Mouse (Mus musculus) lung, postnatal 0 days (tissue): ENCODE results near the gene Gm5741. TPM values are rescaled to one million over a fixed set of nuclear protein-coding genes. Genes with fewer than 3 reads are reported as not detected.

ENCODE experiments used
- ATAC-seq: fragments of 200-750 bp; cut with Nextera tagmentation; 2 replicates; pipeline ENCODE4 v1.8.0; 2017; ENCODE audit warnings: moderate library complexity
- DNase-seq: peaks from one replicate; pipeline ENCODE4 v3.0.0-alpha.2; 2016; ENCODE audit warnings: low spot score
- H3K27ac ChIP-seq: fragments of 300-500 bp; sonication (generic); 2 replicates; pipeline ENCODE4 v1.5.1; 2014; ENCODE audit warnings: antibody characterized with exemption, mild to moderate bottlenecking, low read length, mixed read lengths
- H3K27me3 ChIP-seq: fragments of 300-500 bp; sonication (generic); replicated peaks from 2 replicates; pipeline ENCODE4 v1.6.1; 2014; ENCODE audit warnings: low read length, mixed read lengths; ENCODE audit not compliant: insufficient read depth
- H3K36me3 ChIP-seq: fragments of 300-500 bp; sonication (generic); 2 replicates; pipeline ENCODE4 v1.6.1; 2014; ENCODE audit warnings: low read length, mixed read lengths; ENCODE audit not compliant: insufficient read depth
- H3K4me1 ChIP-seq: fragments of 300-500 bp; sonication (generic); 2 replicates; pipeline ENCODE4 v1.6.1; 2014; ENCODE audit warnings: antibody characterized with exemption, low read depth, low read length, mixed read lengths; ENCODE audit not compliant: insufficient read depth
- H3K4me2 ChIP-seq: fragments of 300-500 bp; sonication (generic); replicated peaks from 2 replicates; pipeline ENCODE4 v1.6.1; 2014; ENCODE audit warnings: low read depth, mild to moderate bottlenecking, low read length, moderate library complexity, mixed read lengths
- H3K4me3 ChIP-seq: fragments of 300-500 bp; sonication (generic); 2 replicates; pipeline ENCODE4 v1.5.1; 2014; ENCODE audit warnings: low read depth, low read length
- H3K9ac ChIP-seq: fragments of 300-500 bp; sonication (generic); replicated peaks from 2 replicates; pipeline ENCODE4 v1.6.1; 2014; ENCODE audit warnings: low read depth, mild to moderate bottlenecking
- H3K9me3 ChIP-seq: fragments of 300-500 bp; sonication (generic); 2 replicates; pipeline ENCODE4 v1.6.1; 2016; ENCODE audit warnings: low read length, mixed read lengths
- CTCF ChIP-seq: IDR thresholded peaks from 2 replicates; pipeline ENCODE4 v1.5.1; 2016; ENCODE audit warnings: antibody characterized with exemption, mild to moderate bottlenecking
- EP300 ChIP-seq: IDR thresholded peaks from 2 replicates; pipeline ENCODE4 v1.6.1; 2016; ENCODE audit warnings: antibody characterized with exemption, mild to moderate bottlenecking, control low read depth
- WGBS: fragments of 180-500 bp; shearing (Covaris S2); extraction: QIAGEN DNeasy Blood & Tissue Kit; methylation state at CpG from one replicate; pipeline ENCODE4 v1.1.7; 2014; 5-methylcytosine and 5-hydroxymethylcytosine counted together
- polyA plus RNA-seq: library from polyadenylated mRNA; unstranded; fragments of >200 nt; fragmentation: Nextera tagmentation; extraction: Ambion mirVana; gene quantifications from 2 replicates; pipeline ENCODE4 v1.2.1, GENCODE M21; 2015

The Gm5741 gene
- polyA plus RNA-seq, result not detected in 2 replicates

DNA sequence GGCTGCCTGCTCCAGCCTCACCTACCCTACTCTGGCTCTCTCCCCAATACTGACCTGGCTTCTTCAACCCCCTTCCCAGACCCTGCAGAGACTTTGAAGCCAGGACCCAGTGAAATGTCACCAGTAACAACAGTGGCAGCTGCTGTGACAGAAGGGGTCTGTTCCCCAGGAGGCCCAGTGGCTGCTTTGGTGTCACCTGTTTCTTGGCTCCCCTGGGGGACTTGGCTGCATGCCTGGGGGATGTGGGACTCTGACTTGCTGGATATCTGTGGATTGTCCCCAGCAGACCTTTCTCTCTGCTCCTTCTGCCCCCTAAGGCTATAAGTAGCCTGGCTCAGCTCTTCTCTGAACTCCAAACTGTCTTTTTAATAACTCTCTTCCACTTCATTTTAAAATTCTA lies at the start of gene Gm5741:
Gm5741 (minus strand) TSS at position 1 of the 400 bp plus-strand sequence.
- no peaks in the 10 kb centered on the region for H3K27me3 ChIP-seq
- TF ChIP-seq EP300, result no peak
- TF ChIP-seq CTCF, result no peak
- no peaks in the 10 kb centered on the region for H3K36me3 ChIP-seq
- no peak within 1 kb of the TSS for H3K27ac ChIP-seq
- H3K4me3 ChIP-seq, result no peak within 1 kb of the TSS
- ATAC-seq (no peak), DNase-seq (no peak)
- H3K4me1 ChIP-seq, result no peaks in the 10 kb centered on the region; the same call in 1 of the 2 replicates
- no peak within 1 kb of the TSS for H3K9ac ChIP-seq
- no peak within 1 kb of the TSS for H3K4me2 ChIP-seq
- H3K9me3 ChIP-seq, result no peaks in the 10 kb centered on the region

DNA sequence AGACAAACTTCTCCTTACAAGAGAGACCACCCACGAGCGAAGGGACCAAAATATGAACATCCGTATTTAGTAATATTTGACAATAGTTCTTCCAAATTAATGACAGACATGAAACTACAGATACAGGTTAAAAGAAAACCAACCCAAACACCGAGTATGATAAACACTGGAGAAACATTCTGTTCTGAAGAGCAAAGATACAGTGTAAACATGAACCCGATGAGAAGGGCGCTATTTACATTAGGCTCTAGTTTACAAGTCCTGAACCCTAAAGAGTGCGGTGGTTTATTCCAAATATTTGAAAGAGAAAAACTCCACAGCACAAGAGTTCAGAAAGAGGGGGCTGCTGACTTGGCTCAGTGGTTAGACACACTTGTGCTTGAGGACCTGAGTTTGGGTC lies 49.2 kb upstream of the Gm5741 start:
- DNase-seq (no peak), ATAC-seq (no peak)
- Histone ChIP-seq H3K36me3 (0 out of 2 replicates have a peak, but pooled peaks cover 3% of the 10 kb centered on the region), H3K27ac (no peak overlapping the region), H3K4me1 (no peaks in the 10 kb centered on the region), H3K4me2 (no peak overlapping the region), H3K27me3 (no peaks in the 10 kb centered on the region), H3K4me3 (no peak overlapping the region), H3K9me3 (no peaks in the 10 kb centered on the region), H3K9ac (no peak overlapping the region)
- 59% methylated on average over 7 of the region's 7 CpGs for WGBS
- TF ChIP-seq CTCF (no peak), EP300 (no peak)

GRCm38 (mm10) chr8:85115501-85115900 lies 47.7 kb upstream of the Gm5741 start:
- Histone ChIP-seq H3K4me1 (no peaks in the 10 kb centered on the region), H3K36me3 (peaks cover 16% of the 10 kb centered on the region), H3K27ac (no peak overlapping the region), H3K4me2 (no peak overlapping the region), H3K9ac (no peak overlapping the region), H3K9me3 (no peaks in the 10 kb centered on the region), H3K4me3 (no peak overlapping the region), H3K27me3 (no peaks in the 10 kb centered on the region)
- DNase-seq (no peak), ATAC-seq (no peak)
- TF ChIP-seq EP300 (no peak), CTCF (no peak)
- 77% methylated on average over 4 of the region's 4 CpGs for WGBS

- ATAC-seq (no peak), DNase-seq (no peak)
- Histone ChIP-seq H3K9me3 (no peaks in the 10 kb centered on the region), H3K9ac (no peak overlapping the region), H3K4me2 (no peak overlapping the region), H3K27me3 (no peaks in the 10 kb centered on the region), H3K4me1 (no peaks in the 10 kb centered on the region), H3K4me3 (no peak overlapping the region), H3K27ac (no peak overlapping the region), H3K36me3 (peaks cover 21% of the 10 kb centered on the region)
- no peak for TF ChIP-seq CTCF
- TF ChIP-seq EP300, result no peak
- WGBS, result 94% methylated on average over 10 of the region's 10 CpGs
These were observed 45.5 kb upstream of the Gm5741 start for GRCm38 (mm10) chr8:85113241-85113640.

- Histone ChIP-seq H3K4me1 (no peaks in the 10 kb centered on the region), H3K4me2 (no peak overlapping the region), H3K27ac (no peak overlapping the region), H3K36me3 (peaks cover 22% of the 10 kb centered on the region; the same call in 1 of the 2 replicates), H3K9me3 (no peaks in the 10 kb centered on the region), H3K27me3 (no peaks in the 10 kb centered on the region), H3K9ac (no peak overlapping the region), H3K4me3 (no peak overlapping the region)
- ATAC-seq (no peak), DNase-seq (no peak)
- no peak for TF ChIP-seq CTCF
- TF ChIP-seq EP300, result no peak
- WGBS, result 81% methylated on average over 4 of the region's 4 CpGs
These were observed 32.4 kb upstream of the Gm5741 start for GRCm38 (mm10) chr8:85100076-85100665.

- no peaks in the 10 kb centered on the region for H3K9me3 ChIP-seq
- H3K4me1 ChIP-seq, result no peaks in the 10 kb centered on the region
- H3K27me3 ChIP-seq, result no peaks in the 10 kb centered on the region
- no peak overlapping the region for H3K4me2 ChIP-seq
- ATAC-seq (no peak), DNase-seq (no peak)
- TF ChIP-seq EP300 (no peak), CTCF (no peak)
- H3K27ac ChIP-seq, result no peak overlapping the region
- no peak overlapping the region for H3K9ac ChIP-seq
- 68% methylated on average over 4 of the region's 4 CpGs for WGBS
- H3K36me3 ChIP-seq, result peaks cover 22% of the 10 kb centered on the region; the same call in 1 of the 2 replicates
- no peak overlapping the region for H3K4me3 ChIP-seq
These were observed 29.1 kb upstream of the Gm5741 start for GRCm38 (mm10) chr8:85096850-85097249.
